Mouse (Mus musculus): ENCODE results near the gene Prkra.

DNA sequence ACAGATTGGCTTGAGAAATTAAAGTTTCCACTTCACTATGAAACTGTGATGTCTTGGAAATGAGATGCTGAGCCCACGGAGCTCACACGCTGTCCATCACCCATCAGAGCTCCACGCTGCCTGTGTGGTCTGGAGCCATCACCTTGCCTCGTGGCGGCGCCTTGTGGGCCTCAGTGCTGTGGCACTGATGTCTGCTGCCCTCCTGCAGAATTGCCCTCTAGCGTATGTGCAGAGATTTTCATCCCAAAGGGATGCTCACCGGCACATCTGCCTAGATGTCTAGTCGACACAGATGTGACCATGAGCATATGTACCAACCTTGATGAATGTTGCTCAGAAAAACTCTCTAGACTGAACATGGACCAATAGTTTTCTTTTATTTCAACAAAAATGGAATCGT, 60.9 kb downstream of the Prkra start:
- TF ChIP-seq CTCF (IDR thresholded peaks at IDR 0.05; ENCODE audit: extremely low read depth, insufficient read depth, low read length), result no peak
- TF ChIP-seq POLR2A (IDR thresholded peaks at IDR 0.05; ENCODE audit: extremely low read depth, insufficient read depth, low read length), result no peak
